ENCODE assay signal across 21 mouse cellular contexts in genomic region chr11:114030214-114030613, GRCm38 (mm10). TPM values are rescaled to one million over a fixed set of nuclear protein-coding genes. Genes with fewer than 3 reads are reported as not detected.
"Had no signal": no experiment of that assay in that cellular context is flagged by ENCODE, and none has a peak within 500 bp of the region (broad histone marks: within the 10 kb centered on the region; RNA-seq: fewer than 3 reads in every experiment).

No protein-coding gene starts in this region.

- H3K4me3 ChIP-seq: left cerebral cortex, adult 2 months; limb, embryonic 12.5 days; liver, embryonic 12.5 days; liver, embryonic 15.5 days; midbrain, embryonic 12.5 days; midbrain, embryonic 15.5 days; neural tube, embryonic 13.5 days had no signal

- H3K9me3 ChIP-seq: limb, embryonic 12.5 days; liver, embryonic 12.5 days; liver, embryonic 15.5 days; midbrain, embryonic 12.5 days; midbrain, embryonic 15.5 days; neural tube, embryonic 13.5 days had no signal

- H3K27ac ChIP-seq: left cerebral cortex, adult 2 months; limb, embryonic 12.5 days; liver, embryonic 12.5 days; liver, embryonic 15.5 days; macrophage; midbrain, embryonic 12.5 days; midbrain, embryonic 15.5 days; neural tube, embryonic 13.5 days had no signal

- H3K4me2 ChIP-seq: limb, embryonic 12.5 days; liver, embryonic 12.5 days; liver, embryonic 15.5 days; midbrain, embryonic 12.5 days; midbrain, embryonic 15.5 days; neural tube, embryonic 13.5 days had no signal

- DNase-seq: kidney, adult 11 months; kidney, adult 9 months; kidney, postnatal 25 days; layer of hippocampus, postnatal 36 days; lung, adult 18-20 months; lung, postnatal 14 days; retina, postnatal 1 day; right cerebral cortex, postnatal 25 days; spleen, adult 18-20 months; thymus, adult 18-20 months; thymus, postnatal 4 days had no signal

- ATAC-seq: hindbrain, embryonic 16.5 days; liver, embryonic 12.5 days; midbrain, embryonic 15.5 days had no signal

- H3K9ac ChIP-seq: limb, embryonic 12.5 days; liver, embryonic 12.5 days; liver, embryonic 15.5 days; midbrain, embryonic 12.5 days; midbrain, embryonic 15.5 days; neural tube, embryonic 13.5 days had no signal

- H3K4me1 ChIP-seq: liver, embryonic 15.5 days had no signal

- H3K27me3 ChIP-seq: liver, embryonic 12.5 days; liver, embryonic 15.5 days; midbrain, embryonic 15.5 days; neural tube, embryonic 13.5 days had no signal

- H3K36me3 ChIP-seq: limb, embryonic 12.5 days; liver, embryonic 12.5 days; liver, embryonic 15.5 days; midbrain, embryonic 12.5 days; midbrain, embryonic 15.5 days; neural tube, embryonic 13.5 days had no signal

RNA-seq across cellular contexts. Expression of gene Sdk2, which starts 36.6 kb away (rescaled TPM):
- total RNA-seq: neutrophil, adult 5-6 weeks had no signal
